Mouse (Mus musculus) skeletal muscle tissue, adult 2 months (tissue): Measurements from ENCODE around the gene Sec24a.
"Not testable (repeated sequence)": the region's sequence is repeated elsewhere in the genome, so short reads cannot be mapped to it uniquely, and the experiment has no call there.

Experiments
- DNase-seq: peaks from one replicate; pipeline ENCODE4 v3.0.0-alpha.2; 2012; ENCODE audit warnings: low read depth, low spot score

Sec24a gene

DNA sequence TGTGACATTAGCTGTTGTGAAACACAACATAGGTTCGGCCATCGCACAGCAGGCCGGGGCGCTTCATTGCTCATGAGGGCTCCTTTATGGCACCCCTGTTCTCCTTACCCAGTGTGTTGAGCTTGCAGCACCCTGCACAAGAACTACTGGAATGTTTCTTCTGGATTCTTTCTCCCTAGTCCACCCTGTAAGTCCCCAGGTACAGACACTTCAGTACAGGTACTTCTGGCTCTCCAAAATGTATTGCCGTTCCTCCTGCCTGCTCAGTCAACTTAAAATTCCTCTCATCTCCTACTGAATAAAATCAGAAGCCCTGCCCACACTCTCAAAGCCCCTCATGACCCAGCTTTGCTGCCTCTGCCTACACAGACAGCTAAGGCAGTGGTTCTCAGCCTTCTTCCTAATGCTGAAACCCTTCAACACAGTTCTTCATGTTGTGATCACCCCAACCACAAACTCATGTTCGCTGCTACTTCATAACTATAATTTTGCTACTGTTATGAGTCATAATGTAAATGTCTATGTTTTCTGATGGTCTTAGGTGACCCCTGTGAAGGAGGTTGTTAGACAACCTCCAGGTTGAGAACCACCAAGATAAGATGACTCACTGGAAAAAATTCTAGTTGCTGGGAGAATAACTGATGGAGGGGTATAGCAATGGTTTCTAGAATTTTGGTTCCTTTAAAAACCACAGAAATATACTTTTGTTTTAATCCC, 3.3 kb downstream of the Sec24a start:
- no peak for DNase-seq

DNA sequence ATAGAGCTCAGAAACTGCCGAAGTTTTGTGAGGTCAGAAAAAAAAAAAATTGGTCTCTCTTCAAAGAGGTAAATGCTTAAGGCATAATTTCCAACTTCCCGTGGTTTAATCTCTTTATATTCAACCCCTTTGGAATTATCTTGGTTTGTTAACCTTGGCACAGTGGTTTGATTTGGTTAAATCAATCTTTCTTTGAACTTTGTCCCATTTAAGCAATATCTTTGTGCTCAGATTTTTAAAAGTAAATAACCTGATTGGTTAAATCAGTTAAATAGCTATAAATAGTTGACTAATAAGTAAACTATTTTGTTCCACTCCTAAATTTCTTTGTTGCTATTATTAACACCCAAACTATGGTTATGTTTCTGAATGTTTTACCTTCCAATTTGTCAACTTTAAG, 4.2 kb downstream of the Sec24a start:
- DNase-seq: no peak

- DNase-seq: not testable (repeated sequence)
These were observed 5.2 kb downstream of the Sec24a start for GRCm38 (mm10) chr11:51758207-51758606.

DNA sequence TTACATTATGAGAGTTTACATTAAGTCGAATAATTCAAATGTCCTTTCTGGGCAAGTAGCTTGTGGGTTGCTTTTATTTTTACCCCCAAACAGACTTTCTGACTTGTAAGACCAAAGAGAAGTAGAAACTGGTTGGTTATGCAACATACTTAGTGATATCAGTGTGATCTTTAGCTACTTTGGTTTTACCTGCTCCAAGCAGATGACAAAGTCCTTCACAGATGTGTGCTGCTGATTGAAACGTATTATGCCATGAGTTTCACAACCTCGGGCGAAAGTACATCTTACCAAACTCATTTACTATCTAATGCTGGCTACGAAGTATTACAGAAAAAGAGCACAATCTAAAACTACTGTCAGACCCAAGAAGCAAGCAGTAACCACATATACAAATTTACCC, 5.8 kb downstream of the Sec24a start:
- no peak for DNase-seq

GRCm38 (mm10) chr11:51757023-51757422, 6.4 kb downstream of the Sec24a start:
- DNase-seq: no peak

DNA sequence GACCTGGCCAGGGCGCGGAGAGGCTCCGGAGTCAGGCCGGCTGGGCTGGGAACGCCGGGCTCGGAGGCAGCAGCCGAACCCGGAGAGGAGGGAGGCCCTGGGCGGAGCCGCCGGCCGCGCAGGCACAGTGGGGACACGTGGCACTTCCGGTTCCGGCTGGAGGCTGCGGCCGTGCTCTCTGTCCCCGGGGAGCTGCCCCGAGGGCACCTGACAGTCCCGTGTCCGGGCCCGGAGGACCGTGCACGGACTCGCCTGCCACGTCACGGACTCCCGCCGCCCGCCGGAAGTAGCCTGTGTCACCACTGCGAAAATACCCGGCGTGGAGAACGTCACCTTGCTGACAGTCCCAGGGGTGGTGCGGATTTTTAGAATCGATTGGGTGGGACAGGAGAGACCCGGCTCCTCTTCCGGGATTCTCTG, 7.1 kb downstream of the Sec24a start:
- peak; percentile 97 for DNase-seq

DNA sequence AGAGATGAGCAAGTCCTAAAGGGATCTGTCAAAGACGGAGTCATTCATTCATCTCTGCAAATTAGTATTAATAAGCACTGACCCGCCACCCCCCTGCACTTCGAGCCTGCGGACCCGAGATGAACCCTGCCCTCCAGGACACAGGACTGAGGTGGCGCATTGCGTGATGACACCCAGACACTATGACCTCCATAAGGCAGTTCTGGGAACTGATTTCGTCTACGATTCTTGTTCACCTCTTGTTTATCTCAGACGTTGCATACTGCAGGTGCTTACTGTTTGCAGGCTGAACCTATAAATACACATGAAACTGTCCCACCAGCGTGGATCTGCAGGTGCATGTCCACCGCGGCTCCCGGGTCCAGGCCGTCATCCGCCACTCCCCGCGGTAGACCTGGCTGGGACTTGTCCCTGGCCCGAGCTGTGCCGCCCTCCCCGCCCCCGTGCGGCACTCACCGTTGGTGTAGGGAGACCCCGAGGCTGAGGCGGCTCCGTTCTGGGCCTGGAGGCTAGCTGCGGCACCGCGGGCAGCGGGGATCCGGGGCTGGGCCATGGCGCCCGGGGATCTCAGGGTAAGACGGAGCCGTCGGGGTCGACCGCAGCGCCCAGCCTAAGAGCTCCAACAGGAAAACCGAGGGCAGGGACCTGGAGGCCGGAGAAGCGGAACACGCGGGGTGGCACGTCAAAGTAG, 7.7 kb downstream of the Sec24a start:
- peak; percentile 47 for DNase-seq

GRCm38 (mm10) chr11:51751623-51752225, 11.7 kb downstream of the Sec24a start:
- peak; percentile 77 for DNase-seq

GRCm38 (mm10) chr11:51746096-51746495, 17.3 kb downstream of the Sec24a start:
- no peak for DNase-seq

GRCm38 (mm10) chr11:51740701-51741100, 22.7 kb downstream of the Sec24a start:
- DNase-seq: no peak

DNA sequence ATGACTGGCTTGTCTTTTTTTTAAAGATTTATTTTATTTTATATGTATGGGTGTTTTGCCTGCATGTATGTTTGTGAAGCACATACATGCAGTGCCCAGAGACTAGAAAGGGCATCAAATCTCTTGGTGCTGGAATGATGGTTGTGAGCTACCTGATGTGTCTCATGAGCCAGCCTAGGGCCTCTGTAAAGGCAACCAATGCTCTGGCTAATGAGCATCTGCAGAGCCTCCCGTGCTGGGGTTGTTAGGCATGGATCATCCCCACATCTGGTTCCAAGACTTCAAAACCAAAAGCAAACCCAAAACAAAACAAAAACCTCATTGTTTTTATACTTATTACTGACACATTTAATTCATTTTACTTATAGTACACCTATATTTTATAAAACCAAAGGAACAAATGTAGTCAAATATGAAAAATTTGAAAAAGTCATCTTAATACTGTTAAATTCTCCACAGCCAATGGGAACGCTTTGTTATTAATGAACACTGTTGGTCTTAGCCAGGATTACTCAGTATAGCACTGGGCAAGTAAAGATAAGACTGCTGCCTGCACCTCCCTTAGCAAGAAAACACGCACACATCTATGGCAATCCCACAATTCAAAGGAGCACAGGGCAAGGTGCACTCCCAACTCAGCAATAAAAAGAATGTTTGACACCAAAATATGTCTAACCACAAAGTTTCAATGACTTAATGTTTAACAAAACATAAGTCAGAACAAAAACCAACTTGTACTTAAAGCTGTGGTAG, 24.6 kb downstream of the Sec24a start:
- DNase-seq: no peak

- not testable (repeated sequence) for DNase-seq
These were observed 29.2 kb downstream of the Sec24a start for GRCm38 (mm10) chr11:51734218-51734617.

DNA sequence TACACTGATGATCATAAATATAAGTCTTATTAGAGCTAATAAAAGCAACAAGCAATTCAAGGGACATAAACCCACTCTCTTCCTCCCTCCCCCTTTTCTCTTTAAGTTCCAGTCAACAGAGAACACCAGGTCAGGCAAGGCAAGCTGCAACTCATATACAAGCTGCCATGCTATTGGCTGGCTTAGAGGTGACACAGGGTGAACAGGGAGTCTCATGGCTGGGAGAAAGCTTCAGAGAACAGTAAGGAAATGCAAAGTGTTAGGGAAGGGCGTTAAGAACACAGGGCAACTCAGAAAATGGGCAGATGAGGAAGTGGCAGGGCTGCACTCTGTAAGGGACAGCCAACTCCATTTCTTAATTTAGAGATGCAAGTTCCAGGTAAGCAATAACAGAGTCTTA, 30.6 kb downstream of the Sec24a start:
- no peak for DNase-seq

- no peak for DNase-seq
These were observed 42.4 kb downstream of the Sec24a start for GRCm38 (mm10) chr11:51721066-51721465.

- no peak for DNase-seq
These were observed 56.4 kb downstream of the Sec24a start for GRCm38 (mm10) chr11:51707080-51707479.

- no peak for DNase-seq
These were observed 57.0 kb downstream of the Sec24a start for GRCm38 (mm10) chr11:51706451-51706850.

DNA sequence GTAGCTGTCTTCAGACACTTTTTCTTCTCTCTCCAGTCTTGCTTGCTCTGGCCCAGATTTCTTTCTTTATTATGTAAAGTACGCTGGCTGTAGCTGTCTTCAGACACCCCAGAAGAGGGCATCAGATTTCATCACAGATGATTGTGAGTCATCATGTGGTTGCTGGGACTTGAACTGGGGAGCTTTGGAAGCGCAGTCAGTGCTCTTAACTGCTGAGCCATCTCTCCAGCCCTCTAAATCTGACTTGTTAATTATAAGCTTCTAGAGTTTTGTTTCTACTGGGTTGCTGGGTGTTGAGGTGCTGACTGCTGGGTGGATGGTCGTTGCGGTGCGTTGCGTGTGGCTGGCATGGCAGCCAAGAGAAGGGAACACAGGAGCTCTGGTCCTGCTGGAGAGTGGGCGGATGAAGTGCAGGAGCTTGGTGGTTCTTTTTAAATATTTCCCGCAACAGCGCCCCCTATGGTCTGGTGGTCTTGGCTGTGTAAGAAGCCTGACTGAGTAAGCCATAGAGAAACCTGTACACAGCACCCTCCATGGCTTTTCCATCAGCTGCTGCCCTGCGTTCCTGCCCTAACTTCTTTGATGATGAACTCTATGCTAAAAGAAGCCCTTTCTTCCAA, 59.9 kb downstream of the Sec24a start:
- DNase-seq: no peak

- DNase-seq: no peak
These were observed 60.6 kb downstream of the Sec24a start for GRCm38 (mm10) chr11:51702831-51703230.

GRCm38 (mm10) chr11:51694984-51695383, 68.5 kb downstream of the Sec24a start:
- no peak for DNase-seq

DNA sequence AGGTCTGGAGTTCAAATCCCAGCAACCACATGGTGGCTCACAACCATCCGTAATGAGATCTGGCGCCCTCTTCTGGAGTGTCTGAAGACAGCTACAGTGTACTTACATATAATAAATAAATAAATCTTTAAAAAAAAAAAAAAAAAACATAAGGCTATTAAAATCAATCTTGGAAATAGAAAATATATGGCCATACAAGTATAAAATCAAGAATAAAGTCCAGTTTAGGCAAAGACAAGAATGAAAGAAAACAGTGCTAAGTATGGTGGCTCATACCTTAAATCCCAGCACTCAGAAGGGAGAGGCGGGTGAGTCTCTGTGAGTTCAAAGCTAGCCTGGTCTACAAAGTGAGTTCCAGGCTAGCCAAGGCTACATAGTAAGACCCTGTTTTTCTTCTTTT, 72.8 kb downstream of the Sec24a start:
- not testable (repeated sequence) for DNase-seq

DNA sequence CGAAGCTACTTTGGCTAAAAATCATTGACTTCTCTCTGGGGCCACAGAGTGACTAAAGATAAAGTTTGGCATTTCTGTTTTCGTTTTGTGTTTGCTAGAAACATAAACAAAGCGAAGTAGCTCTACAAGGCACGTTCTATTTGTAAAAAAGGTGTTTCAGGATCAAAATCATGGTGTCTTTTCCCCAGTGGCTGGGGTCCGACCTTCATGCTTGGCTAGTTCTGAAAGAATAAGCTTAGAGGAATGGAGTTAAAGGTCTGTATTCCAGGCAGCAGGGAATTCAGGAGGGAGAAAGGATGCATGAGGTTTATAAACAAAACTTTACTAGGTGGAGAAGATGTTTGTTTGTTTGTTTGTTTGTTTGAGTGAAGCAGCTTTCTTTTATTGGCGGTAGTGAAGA, 74.1 kb downstream of the Sec24a start:
- DNase-seq: no peak
